ENCODE assay signal across 18 mouse cellular contexts in genomic region chr6:88557548-88557947, GRCm38 (mm10). TPM values are rescaled to one million over a fixed set of nuclear protein-coding genes. Genes with fewer than 3 reads are reported as not detected.
DNase-seq lines count a peak whose midpoint lies in the region; ATAC-seq lines count a peak whose summit lies in the region.
"Had no signal": no experiment of that assay in that cellular context is flagged by ENCODE, and none has a peak within 500 bp of the region (broad histone marks: within the 10 kb centered on the region; RNA-seq: fewer than 3 reads in every experiment).

No protein-coding gene starts in this region.

- no peak overlapping the region for H3K27ac ChIP-seq in kidney, embryonic 15.5 days
- H3K27ac ChIP-seq: embryonic facial prominence, embryonic 13.5 days; hindbrain, embryonic 12.5 days; layer of hippocampus, adult 2 months; neural tube, embryonic 13.5 days had no signal

- peak; percentile 31 for DNase-seq in cerebellum, adult 9-10 months
- no peak for DNase-seq in cerebellum, postnatal 10 days
- peak; percentile 30 for DNase-seq in testis, postnatal 10 days (ENCODE audit: low spot score)
- DNase-seq in testis, postnatal 14 days (ENCODE audit: low spot score) = no peak
- no peak for DNase-seq in ovary, postnatal 14 days (ENCODE audit: low spot score)
- DNase-seq in heart, adult 11 months = no peak
- DNase-seq: heart, postnatal 14 days; kidney, adult 18-20 months; kidney, postnatal 10 days; thymus, postnatal 14 days had no signal

- 0 out of 2 replicates have a peak, but pooled peaks cover 8% of the 10 kb centered on the region for H3K27me3 ChIP-seq in kidney, embryonic 15.5 days
- H3K27me3 ChIP-seq: hindbrain, embryonic 12.5 days; neural tube, embryonic 13.5 days had no signal

- WGBS in kidney, embryonic 15.5 days = 24% methylated on average over 4 of the region's 4 CpGs

- H3K4me1 ChIP-seq in kidney, embryonic 15.5 days = no peaks in the 10 kb centered on the region
- H3K4me1 ChIP-seq: embryonic facial prominence, embryonic 13.5 days; heart, embryonic 12.5 days; hindbrain, embryonic 12.5 days; neural tube, embryonic 13.5 days had no signal

- H3K9me3 ChIP-seq in kidney, embryonic 15.5 days (replicated peaks) = no peaks in the 10 kb centered on the region
- H3K9me3 ChIP-seq: embryonic facial prominence, embryonic 13.5 days; heart, embryonic 12.5 days; hindbrain, embryonic 12.5 days; neural tube, embryonic 13.5 days had no signal

- H3K4me3 ChIP-seq in kidney, embryonic 15.5 days (replicated peaks) = no peak overlapping the region
- H3K4me3 ChIP-seq: embryonic facial prominence, embryonic 13.5 days; heart, embryonic 12.5 days; hindbrain, embryonic 12.5 days; layer of hippocampus, adult 2 months; neural tube, embryonic 13.5 days had no signal

- no peak overlapping the region for H3K9ac ChIP-seq in kidney, embryonic 15.5 days
- H3K9ac ChIP-seq: embryonic facial prominence, embryonic 13.5 days; heart, embryonic 12.5 days; hindbrain, embryonic 12.5 days; neural tube, embryonic 13.5 days had no signal

- H3K36me3 ChIP-seq in kidney, embryonic 15.5 days = no peaks in the 10 kb centered on the region
- H3K36me3 ChIP-seq: embryonic facial prominence, embryonic 13.5 days; heart, embryonic 12.5 days; hindbrain, embryonic 12.5 days; neural tube, embryonic 13.5 days had no signal

- H3K4me2 ChIP-seq in kidney, embryonic 15.5 days = no peak overlapping the region
- H3K4me2 ChIP-seq: embryonic facial prominence, embryonic 13.5 days; heart, embryonic 12.5 days; hindbrain, embryonic 12.5 days; neural tube, embryonic 13.5 days had no signal

- 0 out of 2 replicates have a peak, but pooled peaks have one; percentile 32 for ATAC-seq in erythroid progenitor cell, adult 5-6 weeks (replicated peaks; ENCODE audit: low FRiP score, poor library complexity, severe bottlenecking)
- no peak for ATAC-seq in kidney, embryonic 15.5 days (replicated peaks; ENCODE audit: low FRiP score)
- ATAC-seq: lung, postnatal 0 days had no signal

RNA-seq across cellular contexts. Expression of gene Sec61a1, which starts 38.8 kb away (rescaled TPM):
- 61.6 and 77.1 TPM in 2 replicates for total RNA-seq in erythroid progenitor cell, adult 5-6 weeks (2015; ENCODE audit: low replicate concordance)
- 70.5 and 93.0 TPM in 2 replicates for total RNA-seq in erythroid progenitor cell, adult 5-6 weeks (2017; ENCODE audit: low replicate concordance)
- polyA plus RNA-seq in kidney, embryonic 15.5 days (2015; fragmentation: Nextera tagmentation; extraction: Ambion mirVana) = 239 and 245 TPM in 2 replicates

Comparison
In these comparisons a context has a peak if more than half of its experiments do, and no peak if none do; other contexts are left out.
1. DNase-seq: peak in cerebellum, adult 9-10 months (single experiment) and testis, postnatal 10 days (single experiment); none in cerebellum, postnatal 10 days (0 of 2), testis, postnatal 14 days (single experiment), ovary, postnatal 14 days (single experiment) and heart, adult 11 months (single experiment).